Mouse (Mus musculus): ENCODE measurements around the gene Klhdc3. TPM values are rescaled to one million over a fixed set of nuclear protein-coding genes. Genes with fewer than 3 reads are reported as not detected.

The Klhdc3 gene
- 207 and 208 TPM in 2 replicates for polyA plus RNA-seq (2012)

DNA sequence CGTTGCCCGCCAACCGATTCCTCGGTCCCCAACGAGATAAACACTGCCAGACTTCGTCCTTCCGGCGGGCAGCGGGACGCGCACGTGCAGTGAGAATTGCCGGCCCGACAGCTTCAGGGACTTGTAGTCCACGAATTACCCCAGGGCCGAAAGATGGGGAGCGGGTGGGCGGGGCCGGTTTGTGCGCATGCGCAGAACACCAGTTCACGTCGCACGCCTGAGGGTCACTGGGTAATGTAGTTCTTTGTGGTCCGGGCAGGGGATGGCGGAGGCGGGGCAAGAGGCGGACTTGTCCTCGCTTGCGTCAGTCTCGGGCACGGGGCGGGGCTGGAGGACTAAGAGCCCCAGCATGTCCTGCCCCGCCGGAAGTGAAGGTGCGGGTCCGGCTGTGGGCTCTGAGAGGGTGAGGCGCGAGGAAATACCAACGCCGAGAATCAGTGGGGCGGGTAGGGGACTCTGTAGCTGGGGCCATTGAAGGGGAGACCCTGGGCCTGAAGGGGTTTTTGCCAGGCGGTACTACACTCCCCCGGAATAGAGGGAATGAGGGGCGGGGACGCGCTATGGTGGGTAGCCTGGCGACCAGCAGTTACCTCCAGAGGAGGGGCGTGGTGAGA is at the start of gene Klhdc3:
TSS of gene Klhdc3 (minus strand) at position 155 of the 614 bp plus-strand sequence.

DNA sequence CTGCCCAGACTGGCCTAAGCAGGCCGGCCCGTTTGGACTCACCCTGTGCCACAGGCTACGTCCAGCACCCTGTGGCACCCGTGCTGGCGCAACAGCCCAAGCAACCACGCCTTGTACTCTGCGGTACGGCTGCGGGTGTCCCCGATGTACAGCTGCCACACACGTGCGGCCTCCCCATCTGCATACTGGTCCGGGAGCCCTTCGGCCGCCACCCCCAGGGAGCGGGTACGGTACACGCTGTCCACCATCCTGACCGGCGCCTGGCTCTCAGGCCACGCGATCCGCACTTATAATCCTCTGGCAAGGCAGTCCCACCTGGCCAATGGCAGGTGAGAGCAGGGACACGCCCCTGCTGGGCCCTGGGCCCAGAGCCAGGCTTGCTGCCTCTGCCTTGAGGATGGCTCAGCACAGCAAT is 48.2 kb upstream of the Klhdc3 start, which contains the start of gene Gnmt:
TSS of gene Gnmt (minus strand) at position 265 of the 415 bp plus-strand sequence.

DNA sequence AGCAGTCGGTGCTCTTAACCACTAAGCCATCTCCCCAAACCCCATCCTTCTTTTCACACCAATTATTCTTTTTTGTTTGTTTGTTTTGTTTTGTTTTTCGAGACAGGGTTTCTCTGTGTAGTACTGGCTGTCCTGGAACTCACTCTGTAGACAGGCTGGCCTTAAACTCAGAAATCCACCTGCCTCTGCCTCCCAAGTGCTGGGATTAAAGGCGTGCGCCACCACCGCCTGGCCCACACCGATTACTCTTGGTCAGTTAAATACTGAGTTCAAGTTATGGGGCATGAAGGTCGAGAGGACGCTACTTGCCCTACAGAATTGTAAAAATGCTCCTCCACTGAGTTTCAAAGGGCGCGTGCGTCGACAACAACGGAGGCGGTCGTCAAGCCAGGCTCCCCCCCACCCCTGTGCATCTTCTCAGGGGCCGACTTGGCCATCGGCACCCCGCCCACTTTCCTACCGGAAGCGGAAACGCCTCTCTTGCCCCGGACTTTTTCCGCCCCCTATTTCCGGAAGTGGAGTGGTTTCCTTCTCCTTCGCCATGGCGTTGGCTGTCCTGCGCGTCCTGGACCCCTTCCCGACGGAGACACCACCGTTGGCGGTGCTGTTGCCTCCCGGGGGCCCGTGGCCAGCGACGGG is 30.4 kb upstream of the Klhdc3 start, which contains the start of gene Pex6:
TSS of gene Pex6 (plus strand) at position 505 of the 639 bp plus-strand sequence.

DNA sequence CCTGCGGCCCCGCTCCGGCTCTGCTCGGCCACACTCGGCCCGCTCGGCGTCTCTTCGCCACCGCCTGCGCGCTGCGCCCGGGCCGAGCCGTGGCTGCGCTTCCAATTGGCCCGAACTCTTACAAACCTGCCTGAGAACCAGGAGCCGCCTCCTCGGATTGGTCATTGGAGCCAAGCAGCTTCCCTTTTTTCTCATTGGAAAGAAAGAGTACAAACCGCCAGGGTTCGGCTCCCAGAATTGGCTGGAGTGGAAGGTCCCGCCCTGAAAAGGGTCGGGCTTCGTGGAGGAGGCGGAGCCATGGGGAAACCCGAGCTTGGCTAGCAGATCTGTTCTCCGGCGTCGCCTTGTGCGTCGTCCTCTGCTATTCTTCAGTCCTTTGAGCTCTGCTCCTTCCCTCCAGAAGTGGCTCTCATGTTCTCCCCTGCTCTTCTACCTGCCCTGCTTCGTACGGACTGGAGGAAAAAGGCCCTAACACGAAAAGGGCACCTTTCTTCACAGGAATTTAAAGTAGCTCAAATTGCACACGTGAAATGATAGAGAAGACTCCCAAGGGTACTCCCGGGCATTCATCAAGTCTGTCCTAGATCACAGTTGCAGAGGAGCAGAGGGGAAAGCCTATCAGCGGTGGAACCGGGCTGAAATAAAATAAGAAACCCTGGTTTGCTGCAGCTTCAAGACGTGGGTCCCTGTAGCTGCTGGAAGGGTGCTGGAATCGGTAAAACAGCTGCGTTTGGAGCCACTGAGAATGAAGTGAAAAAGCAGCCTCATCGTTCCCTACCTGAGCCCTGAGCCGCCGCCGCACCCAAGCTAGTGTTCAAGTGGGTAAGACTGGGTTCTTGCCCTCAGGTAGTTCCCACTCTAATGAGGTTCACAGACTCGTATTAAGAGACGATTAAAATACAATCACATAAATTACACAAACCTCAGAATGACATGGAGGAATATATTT is 24.4 kb upstream of the Klhdc3 start, which contains the start of gene Ppp2r5d:
TSS of gene Ppp2r5d (minus strand) at position 225 of the 949 bp plus-strand sequence.

DNA sequence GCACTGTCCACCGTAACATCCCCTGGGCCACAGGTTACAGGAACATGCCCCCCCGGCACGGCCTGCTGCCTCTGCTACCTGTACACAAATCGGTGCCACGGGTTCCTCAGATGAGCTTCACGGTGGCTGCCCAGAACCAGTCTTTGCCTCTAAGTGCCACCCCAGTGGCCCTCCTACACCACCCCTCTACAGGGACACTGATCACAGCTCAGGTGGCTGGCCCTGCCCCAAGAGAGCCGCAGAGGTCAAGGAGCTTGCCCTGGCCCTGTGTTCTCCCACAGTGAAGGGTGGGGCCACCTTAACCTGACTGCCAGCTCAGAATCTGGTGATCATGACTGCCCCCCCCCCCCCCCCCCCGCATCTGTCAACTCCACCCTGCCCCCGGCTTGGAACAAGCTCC is 2.3 kb downstream of the Klhdc3 start, which contains the start of gene Mea1:
TSS of gene Mea1 (plus strand) at position 378 of the 400 bp plus-strand sequence.

DNA sequence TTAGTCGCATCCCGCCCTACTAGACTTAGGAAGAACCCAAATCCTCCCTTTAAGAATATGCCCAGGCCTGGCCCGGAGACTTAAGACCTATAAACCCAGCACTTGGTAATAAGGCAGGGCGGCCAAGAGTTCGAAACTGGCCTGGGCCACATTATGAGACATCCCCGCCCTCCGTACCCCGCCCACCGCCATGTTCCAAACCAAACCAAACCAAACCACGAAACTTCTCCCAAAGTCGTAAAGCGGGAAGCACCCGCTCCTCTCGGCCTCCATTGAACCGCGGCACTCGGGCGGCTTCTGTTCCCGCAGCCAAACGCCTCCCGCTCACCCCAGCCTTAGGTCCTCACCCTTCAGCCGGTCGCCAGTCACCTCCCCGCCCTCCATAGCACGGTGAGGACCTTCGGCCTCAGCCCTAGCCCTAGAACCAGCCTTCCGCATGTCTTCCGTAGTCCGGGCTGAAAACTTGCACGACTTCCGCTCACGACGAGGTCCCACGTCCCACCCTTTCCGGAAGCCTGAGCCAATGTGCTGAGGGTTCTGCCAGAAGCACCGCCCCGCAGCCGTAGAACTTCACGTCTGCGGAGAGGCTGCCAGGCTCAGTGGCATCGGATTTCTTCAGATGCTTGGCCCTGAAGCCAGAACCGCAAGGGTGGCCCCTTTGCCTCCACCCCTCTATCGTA is 6.7 kb downstream of the Klhdc3 start, which contains the start of gene Rrp36:
TSS of gene Rrp36 (minus strand) at position 503 of the 680 bp plus-strand sequence.

DNA sequence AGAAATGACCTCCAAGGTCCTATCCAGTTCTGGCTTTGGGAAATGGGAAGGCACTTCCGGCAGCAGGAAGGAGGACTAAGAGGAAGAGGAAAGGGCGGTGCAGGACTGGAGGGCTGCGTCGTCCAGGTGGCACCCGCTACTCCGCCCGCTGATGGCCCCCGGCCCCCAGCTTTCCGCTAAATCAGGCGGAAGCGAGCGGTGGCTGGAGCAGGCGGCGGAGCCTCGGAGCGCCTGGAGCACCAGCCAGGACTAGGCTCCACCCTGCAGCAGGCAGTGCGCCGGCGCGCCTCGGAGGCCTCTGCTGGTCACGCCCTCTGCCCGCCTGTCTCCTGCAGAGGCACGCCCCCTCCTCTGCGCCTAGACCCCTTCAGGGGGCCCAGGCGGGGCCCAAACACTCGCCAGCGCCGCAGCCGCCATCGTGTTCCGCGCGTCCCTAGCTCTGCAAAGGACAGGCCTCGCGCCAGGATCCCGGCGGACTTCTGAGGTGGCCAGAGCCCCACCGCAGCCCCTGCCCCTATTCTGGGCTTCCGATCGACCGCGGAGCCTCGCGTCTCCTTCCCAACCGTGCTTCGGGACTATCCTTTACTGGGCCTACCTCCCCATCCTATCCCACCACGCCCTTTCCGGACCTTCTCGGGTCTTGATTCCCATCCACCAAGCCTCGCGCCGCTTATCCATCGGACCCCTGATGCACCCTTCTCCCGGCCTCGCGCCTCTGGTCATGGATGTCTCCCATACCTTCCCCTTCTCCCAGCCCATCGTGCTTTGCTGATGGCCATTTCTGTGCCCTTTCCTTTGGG is 30.3 kb downstream of the Klhdc3 start, which contains the start of gene Cul7:
TSS of gene Cul7 (plus strand) at position 106 of the 800 bp plus-strand sequence.

DNA sequence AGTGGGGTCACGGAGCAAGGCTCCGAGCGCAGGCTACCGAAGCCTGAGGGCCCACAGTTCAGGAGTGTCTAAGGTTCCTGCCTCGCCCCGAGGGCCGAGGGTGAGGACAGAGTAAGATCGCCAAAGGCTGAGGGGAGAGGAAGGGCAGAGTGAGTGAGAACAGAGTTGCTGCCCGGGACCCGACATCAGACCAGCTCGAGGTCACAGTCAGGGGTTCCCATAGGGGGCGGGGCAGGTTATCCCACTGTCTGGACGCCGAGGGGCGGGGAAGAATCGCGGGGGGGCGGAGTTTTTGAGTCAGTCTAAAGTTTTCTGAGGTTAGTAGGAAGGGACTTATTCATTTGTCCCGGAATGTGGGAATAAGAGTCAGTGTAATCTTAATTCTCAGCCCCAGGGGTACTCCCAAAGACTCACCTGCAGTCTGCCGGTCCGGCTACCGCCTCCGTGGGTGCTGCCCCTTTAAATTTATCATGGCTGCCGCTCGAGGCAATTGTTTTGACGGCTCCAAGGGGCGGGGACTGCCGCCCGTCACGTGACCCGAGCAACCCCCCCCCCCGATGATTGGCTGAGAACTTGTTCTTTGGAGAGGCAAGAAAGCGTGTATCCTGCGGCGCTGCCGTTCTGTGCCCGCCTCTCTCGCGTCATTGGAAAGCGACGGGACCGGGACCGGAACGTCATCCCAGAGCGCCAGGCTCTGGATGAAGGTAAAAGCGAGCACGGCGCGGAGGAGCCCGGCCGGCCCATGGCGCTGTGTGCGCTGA is 35.0 kb downstream of the Klhdc3 start, which contains the start of the genes Klc4 and Mrpl2:
TSS of gene Klc4 (minus strand) at position 462 of the 761 bp plus-strand sequence.
TSS of gene Mrpl2 (plus strand) at position 669 of the 761 bp plus-strand sequence.

DNA sequence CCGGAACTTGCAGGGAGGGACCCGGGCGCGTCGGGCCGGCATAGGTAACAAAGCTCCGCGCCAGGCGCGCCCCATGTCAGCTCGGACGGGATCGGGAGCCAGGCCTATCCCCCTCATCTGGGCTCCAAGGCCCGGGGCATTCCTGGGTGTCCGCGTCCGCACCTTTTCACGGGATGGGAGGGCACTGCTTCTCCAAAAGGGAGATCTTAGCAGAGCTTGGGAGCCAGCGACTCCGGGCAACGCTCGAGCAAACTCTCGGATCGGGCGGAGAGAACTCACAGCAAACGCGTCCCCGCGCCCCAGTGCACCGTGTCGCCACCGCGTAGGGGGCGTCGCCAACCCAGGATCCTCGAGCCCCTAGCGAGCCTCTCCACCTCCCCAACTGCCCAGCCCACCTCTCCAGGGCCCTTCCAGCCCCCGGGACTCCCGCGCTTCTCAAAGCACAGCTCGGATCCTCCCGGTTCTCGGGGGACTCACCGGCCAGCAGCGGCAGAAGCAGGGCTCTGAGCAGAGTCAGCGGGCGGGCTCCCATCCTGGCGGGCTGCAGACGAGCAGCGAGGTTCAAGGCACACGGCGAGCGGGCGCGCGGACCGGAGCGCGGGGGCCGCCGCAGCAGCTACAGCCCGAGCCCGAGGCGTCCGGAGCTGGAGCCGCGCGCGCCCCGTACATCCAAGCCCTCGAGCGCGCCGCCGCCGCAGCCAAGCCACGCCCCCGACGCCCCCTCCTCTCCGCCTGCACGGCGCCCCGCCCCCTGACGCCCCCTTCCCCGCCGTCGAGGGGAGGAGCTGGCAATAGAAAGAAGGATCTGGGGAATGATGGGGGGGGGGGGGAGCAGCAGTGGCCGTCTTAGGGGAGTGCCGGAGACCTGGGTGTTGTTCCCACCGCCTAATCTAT is 51.7 kb downstream of the Klhdc3 start, which contains the start of gene Ptk7:
TSS of gene Ptk7 (minus strand) at position 714 of the 894 bp plus-strand sequence.

Other genes with a start within 250 kb of the Klhdc3 start
- not detected in 2 replicates for gene Slc22a7, start 242.5 kb downstream of the Klhdc3 start, polyA plus RNA-seq (2012)
- gene Ttbk1, start 193.2 kb downstream of the Klhdc3 start, polyA plus RNA-seq (2012): 0.12 and 0.29 TPM in 2 replicates
- gene Dnph1, start 184.2 kb downstream of the Klhdc3 start, polyA plus RNA-seq (2012): 30.7 and 40.0 TPM in 2 replicates
- 23.6 and 36.5 TPM in 2 replicates for gene Cul9, start 134.5 kb downstream of the Klhdc3 start, polyA plus RNA-seq (2012)
- gene Srf, start 124.7 kb downstream of the Klhdc3 start, polyA plus RNA-seq (2012): 174 and 199 TPM in 2 replicates
- gene Ptk7, start 51.4 kb downstream of the Klhdc3 start, polyA plus RNA-seq (2012): 4.9 and 8.5 TPM in 2 replicates
- 23.7 and 24.4 TPM in 2 replicates for gene Klc4, start 34.9 kb downstream of the Klhdc3 start, polyA plus RNA-seq (2012)
- 618 and 740 TPM in 2 replicates for gene Mrpl2, start 34.7 kb downstream of the Klhdc3 start, polyA plus RNA-seq (2012)
- 44.9 and 63.5 TPM in 2 replicates for gene Cul7, start 30.6 kb downstream of the Klhdc3 start, polyA plus RNA-seq (2012)
- 34.7 and 49.3 TPM in 2 replicates for gene Rrp36, start 6.6 kb downstream of the Klhdc3 start, polyA plus RNA-seq (2012)
- gene Mea1, start 2.1 kb downstream of the Klhdc3 start, polyA plus RNA-seq (2012): 117 and 127 TPM in 2 replicates
- 75.2 and 77.5 TPM in 2 replicates for gene Ppp2r5d, start 24.2 kb upstream of the Klhdc3 start, polyA plus RNA-seq (2012)
- 60.6 and 61.7 TPM in 2 replicates for gene Pex6, start 30.5 kb upstream of the Klhdc3 start, polyA plus RNA-seq (2012)
- gene Gnmt, start 48.3 kb upstream of the Klhdc3 start, polyA plus RNA-seq (2012): 0.31 and 0.82 TPM in 2 replicates
- 258 and 301 TPM in 2 replicates for gene Cnpy3, start 71.3 kb upstream of the Klhdc3 start, polyA plus RNA-seq (2012)
- 0.25 TPM in 1 of 2 replicates, not detected in the other for gene Ptcra, start 82.8 kb upstream of the Klhdc3 start, polyA plus RNA-seq (2012)
- 143 and 146 TPM in 2 replicates for gene 2310039H08Rik, start 91.7 kb upstream of the Klhdc3 start, polyA plus RNA-seq (2012)
- gene Rpl7l1, start 101.8 kb upstream of the Klhdc3 start, polyA plus RNA-seq (2012): 7.7 and 8.4 TPM in 2 replicates
- 10.2 and 11.5 TPM in 2 replicates for gene Bicral, start 177.6 kb upstream of the Klhdc3 start, polyA plus RNA-seq (2012)
- 26.7 and 30.1 TPM in 2 replicates for gene Tbcc, start 209.8 kb upstream of the Klhdc3 start, polyA plus RNA-seq (2012)
- not detected in 2 replicates for gene Prph2, start 229.5 kb upstream of the Klhdc3 start, polyA plus RNA-seq (2012)

Data from megakaryocyte-erythroid progenitor cell, adult 5 weeks (primary cell).